Comparison of ENCODE assay signal across 8 mouse cellular contexts in the genomic region with DNA sequence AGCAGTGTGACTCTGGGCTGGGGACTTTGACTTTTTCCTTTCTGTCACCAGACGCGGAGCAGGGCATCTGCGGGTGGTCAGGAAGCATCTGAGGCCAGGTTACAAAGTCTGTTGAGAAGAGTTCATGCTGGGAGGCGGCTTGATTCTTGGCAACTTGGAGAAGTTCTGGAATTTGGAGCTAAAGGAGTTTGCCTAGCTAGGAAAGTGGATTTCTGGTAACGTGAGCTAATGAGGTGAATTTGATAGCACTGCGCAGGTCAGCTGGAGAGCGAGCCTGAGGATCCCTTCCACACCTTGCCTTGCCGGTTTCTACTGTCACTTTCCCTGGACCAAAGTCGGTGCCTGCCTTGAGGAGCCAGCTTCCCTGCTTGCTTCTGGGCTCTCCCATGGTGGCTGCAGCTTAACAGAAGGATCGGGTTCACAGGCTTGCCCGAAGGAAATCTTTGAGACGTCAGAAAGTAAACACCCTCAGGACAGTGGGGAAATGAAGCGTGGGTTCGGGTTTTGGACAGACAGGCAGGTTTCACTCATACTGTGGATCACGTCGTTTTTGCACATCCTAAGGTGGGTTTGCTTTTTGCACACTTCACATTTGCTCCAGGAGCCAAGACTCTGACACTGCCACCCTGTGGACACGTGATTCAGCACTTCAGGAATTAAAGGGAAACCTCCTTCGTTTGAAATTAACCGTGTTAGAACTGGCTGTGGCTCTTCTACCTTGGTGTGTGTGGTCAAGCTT. TPM values are rescaled to one million over a fixed set of nuclear protein-coding genes. Genes with fewer than 3 reads are reported as not detected.
DNase-seq lines count a peak whose midpoint lies in the region; ATAC-seq and TF ChIP-seq lines count a peak whose summit lies in the region.

No protein-coding gene starts in this region.

- 0 out of 2 replicates have a peak, but pooled peaks cover 2% of the 10 kb centered on the region for H3K36me3 ChIP-seq in heart, embryonic 11.5 days (ENCODE audit: control insufficient read depth, insufficient read depth, low read length)
- H3K36me3 ChIP-seq in kidney, embryonic 15.5 days, result 0 out of 2 replicates have a peak, but pooled peaks cover 4% of the 10 kb centered on the region
- H3K36me3 ChIP-seq in lung, postnatal 0 days (ENCODE audit: insufficient read depth, low read length), result peaks cover 6% of the 10 kb centered on the region; the same call in 1 of the 2 replicates

- H3K27me3 ChIP-seq in heart, embryonic 11.5 days (ENCODE audit: control insufficient read depth, insufficient read depth, low read length), result no peaks in the 10 kb centered on the region
- H3K27me3 ChIP-seq in kidney, embryonic 15.5 days, result no peaks in the 10 kb centered on the region
- no peaks in the 10 kb centered on the region for H3K27me3 ChIP-seq in lung, postnatal 0 days (replicated peaks; ENCODE audit: insufficient read depth, low read length)

- 0 out of 2 replicates have a peak, but pooled peaks have one; percentile 18 for TF ChIP-seq EP300 in lung, postnatal 0 days (IDR thresholded peaks at IDR 0.05)

- TF ChIP-seq CTCF in lung, postnatal 0 days (IDR thresholded peaks at IDR 0.05), result peak; percentile 57

- peak overlapping the region; percentile 56 for H3K9ac ChIP-seq in heart, embryonic 11.5 days (ENCODE audit: low read depth, low read length)
- H3K9ac ChIP-seq in kidney, embryonic 15.5 days, result peak overlapping the region; percentile 33
- H3K9ac ChIP-seq in lung, postnatal 0 days (replicated peaks; ENCODE audit: low read depth), result peak overlapping the region; percentile 30; the same call in 1 of the 2 replicates

- H3K4me1 ChIP-seq in heart, embryonic 11.5 days (ENCODE audit: control insufficient read depth, insufficient read depth, low read length), result peaks cover 30% of the 10 kb centered on the region
- peaks cover 55% of the 10 kb centered on the region for H3K4me1 ChIP-seq in kidney, embryonic 15.5 days
- H3K4me1 ChIP-seq in lung, postnatal 0 days (ENCODE audit: insufficient read depth, low read depth, low read length), result peaks cover 36% of the 10 kb centered on the region

- H3K9me3 ChIP-seq in heart, embryonic 11.5 days (replicated peaks; ENCODE audit: control insufficient read depth, low read length), result no peaks in the 10 kb centered on the region
- no peaks in the 10 kb centered on the region for H3K9me3 ChIP-seq in kidney, embryonic 15.5 days (replicated peaks)
- no peaks in the 10 kb centered on the region for H3K9me3 ChIP-seq in lung, postnatal 0 days (ENCODE audit: low read length)

- H3K27ac ChIP-seq in heart, embryonic 11.5 days (ENCODE audit: low read depth, low read length), result 0 out of 2 replicates have a peak overlapping the region, but pooled peaks have one; percentile 25
- peak overlapping the region; percentile 75 for H3K27ac ChIP-seq in kidney, embryonic 15.5 days
- peak overlapping the region; percentile 70 for H3K27ac ChIP-seq in lung, postnatal 0 days (ENCODE audit: low read length)

- peak overlapping the region; percentile 75 for H3K4me2 ChIP-seq in heart, embryonic 11.5 days
- peak overlapping the region; percentile 67 for H3K4me2 ChIP-seq in kidney, embryonic 15.5 days
- H3K4me2 ChIP-seq in lung, postnatal 0 days (replicated peaks; ENCODE audit: low read depth, low read length), result peak overlapping the region; percentile 43

- DNase-seq in 3T3-L1 (ENCODE audit: low read depth, low spot score), result peak; percentile 50
- peak; percentile 54 for DNase-seq in ES-CJ7 (ENCODE audit: low read depth, low spot score)
- DNase-seq in cerebellum, postnatal 25 days, result peak; percentile 75 to 80
- peak; percentile 72 for DNase-seq in lung, postnatal 0 days (ENCODE audit: low spot score)
- peak; percentile 35 for DNase-seq in right cerebral cortex, postnatal 25 days
- no peak for DNase-seq in gastrocnemius, postnatal 25 days

- 4% methylated on average over 19 of the region's 19 CpGs for whole genome bisulfite sequencing in heart, embryonic 11.5 days (ENCODE audit: insufficient replicate concordance)
- 5% methylated on average over 19 of the region's 19 CpGs for whole genome bisulfite sequencing in kidney, embryonic 15.5 days
- WGBS in lung, postnatal 0 days, result 5% methylated on average over 19 of the region's 19 CpGs

- no peak for ATAC-seq in heart, embryonic 11.5 days (replicated peaks; ENCODE audit: insufficient number of reproducible peaks, low FRiP score, low TSS enrichment)
- peak; percentile 20 for ATAC-seq in kidney, embryonic 15.5 days (replicated peaks; ENCODE audit: low FRiP score)
- peak; percentile 25 for ATAC-seq in lung, postnatal 0 days

- H3K4me3 ChIP-seq in heart, embryonic 11.5 days (ENCODE audit: low read depth, low read length), result peak overlapping the region; percentile 46
- H3K4me3 ChIP-seq in kidney, embryonic 15.5 days (replicated peaks), result peak overlapping the region; percentile 40
- peak overlapping the region; percentile 16; the same call in 1 of the 2 replicates for H3K4me3 ChIP-seq in lung, postnatal 0 days (ENCODE audit: low read depth, low read length)

RNA-seq across cellular contexts. Expression of a gene that starts 5.8 kb away (rescaled TPM):
- polyA plus RNA-seq in heart, embryonic 11.5 days (2014; fragmentation: Nextera tagmentation; extraction: Ambion mirVana), result 35.7 and 38.2 TPM in 2 replicates
- 40.8 and 41.2 TPM in 2 replicates for polyA plus RNA-seq in kidney, embryonic 15.5 days (2015; fragmentation: Nextera tagmentation; extraction: Ambion mirVana)
- polyA plus RNA-seq in lung, postnatal 0 days (2015; fragmentation: Nextera tagmentation; extraction: Ambion mirVana), result 35.8 and 37.6 TPM in 2 replicates
- 10 to 100 TPM; 20.0 to 21.2 TPM for total RNA-seq in gastrocnemius, postnatal 25 days (2021)

RNA-seq across cellular contexts. Expression of a gene that starts 6.2 kb away (rescaled TPM):
- 8.3 and 8.6 TPM in 2 replicates for polyA plus RNA-seq in heart, embryonic 11.5 days (2014; fragmentation: Nextera tagmentation; extraction: Ambion mirVana)
- polyA plus RNA-seq in kidney, embryonic 15.5 days (2015; fragmentation: Nextera tagmentation; extraction: Ambion mirVana), result 13.7 and 14.7 TPM in 2 replicates
- polyA plus RNA-seq in lung, postnatal 0 days (2015; fragmentation: Nextera tagmentation; extraction: Ambion mirVana), result 21.0 and 25.7 TPM in 2 replicates
- 1 to 10 TPM; 4.7 to 5.5 TPM for total RNA-seq in gastrocnemius, postnatal 25 days (2021)

RNA-seq across cellular contexts. Expression of a gene that starts 35.5 kb away (rescaled TPM):
- polyA plus RNA-seq in heart, embryonic 11.5 days (2014; fragmentation: Nextera tagmentation; extraction: Ambion mirVana), result 2.5 and 3.2 TPM in 2 replicates
- 3.5 and 3.7 TPM in 2 replicates for polyA plus RNA-seq in kidney, embryonic 15.5 days (2015; fragmentation: Nextera tagmentation; extraction: Ambion mirVana)
- 0.36 TPM in 2 replicates for polyA plus RNA-seq in lung, postnatal 0 days (2015; fragmentation: Nextera tagmentation; extraction: Ambion mirVana)
- not detected for total RNA-seq in gastrocnemius, postnatal 25 days (2021)

Comparison
In these comparisons a context has a peak if more than half of its experiments do, and no peak if none do; other contexts are left out.
1. H3K27ac ChIP-seq: peak in every context shown above with its lines; median percentile 75 in kidney, embryonic 15.5 days; 70 in lung, postnatal 0 days; 25 in heart, embryonic 11.5 days.